Mouse (Mus musculus): ENCODE measurements at regions not wholly inside any gene's neighbourhood (a gene's known extent, or its start where the extent isn't known, plus 50 kb on each side); places are given as distances from the start of the nearest gene placed in this dataset.

GRCm38 (mm10) chr10:110650851-110651250, 94.4 kb upstream of the E2f7 start:
- TF ChIP-seq CTCF (conservative IDR thresholded peaks at IDR 0.05; ENCODE audit: low read length) = no peak
- TF ChIP-seq POU5F1 (IDR thresholded peaks at IDR 0.05; ENCODE audit: borderline replicate concordance, low read length) = no peak

Measured in E14TG2a.4 (cell line).